Mouse (Mus musculus) midbrain, embryonic 11.5 days (tissue): ENCODE results near the gene Pou3f3. TPM values are rescaled to one million over a fixed set of nuclear protein-coding genes. Genes with fewer than 3 reads are reported as not detected.

ENCODE experiments used
- ATAC-seq: fragments of 200-750 bp; cut with Nextera tagmentation; 2 replicates; pipeline ENCODE4 v1.8.0; 2017; ENCODE audit warnings: moderate TSS enrichment, moderate library complexity; ENCODE audit not compliant: low FRiP score
- DNase-seq: peaks from one replicate; pipeline ENCODE4 v3.0.0; 2015; ENCODE audit warnings: low spot score; ENCODE audit errors: missing footprints
- H3K27ac ChIP-seq: fragments of 300-500 bp; sonication (generic); 2 replicates; pipeline ENCODE4 v1.5.1; 2014; ENCODE audit warnings: low read depth, low read length
- H3K27me3 ChIP-seq: fragments of 300-500 bp; sonication (generic); 2 replicates; pipeline ENCODE4 v1.6.1; 2014; ENCODE audit warnings: mild to moderate bottlenecking, low read length, moderate library complexity, mixed read lengths; ENCODE audit not compliant: control insufficient read depth, insufficient read depth
- H3K36me3 ChIP-seq: fragments of 300-500 bp; sonication (generic); 2 replicates; pipeline ENCODE4 v1.6.1; 2014; ENCODE audit warnings: mild to moderate bottlenecking, low read length, moderate library complexity, mixed read lengths; ENCODE audit not compliant: control insufficient read depth, insufficient read depth
- H3K4me1 ChIP-seq: fragments of 300-500 bp; sonication (generic); 2 replicates; pipeline ENCODE4 v1.6.1; 2014; ENCODE audit warnings: low read length; ENCODE audit not compliant: control insufficient read depth, insufficient read depth
- H3K4me2 ChIP-seq: fragments of 300-500 bp; sonication (generic); 2 replicates; pipeline ENCODE4 v1.6.1; 2014; ENCODE audit warnings: mild to moderate bottlenecking, moderate library complexity
- H3K4me3 ChIP-seq: fragments of 300-500 bp; sonication (generic); 2 replicates; pipeline ENCODE4 v1.5.1; 2014; ENCODE audit warnings: low read depth, low read length
- H3K9ac ChIP-seq: fragments of 300-500 bp; sonication (generic); 2 replicates; pipeline ENCODE4 v1.6.1; 2014; ENCODE audit warnings: low read length
- H3K9me3 ChIP-seq: fragments of 300-500 bp; sonication (generic); 2 replicates; pipeline ENCODE4 v1.6.1; 2016; ENCODE audit warnings: low read length; ENCODE audit not compliant: control insufficient read depth
- WGBS: fragments of 180-500 bp; shearing (Covaris S2); extraction: QIAGEN DNeasy Blood & Tissue Kit; methylation state at CpG from one replicate; pipeline ENCODE4 v1.1.7; 2014; 5-methylcytosine and 5-hydroxymethylcytosine counted together
- polyA plus RNA-seq: library from polyadenylated mRNA; unstranded; fragments of >200 nt; fragmentation: Nextera tagmentation; extraction: Ambion mirVana; gene quantifications from 2 replicates; pipeline ENCODE4 v1.2.1, GENCODE M21; 2014

Pou3f3 gene
- polyA plus RNA-seq, 1 experiment from 2014 or later = 26.3 TPM

- H3K4me1 ChIP-seq = peaks cover 77% of the 10 kb centered on the region
- H3K9me3 ChIP-seq = no peaks in the 10 kb centered on the region
- ATAC-seq (peak; percentile 45), DNase-seq (peak; percentile 96)
- H3K36me3 ChIP-seq = no peaks in the 10 kb centered on the region
- no peaks in the 10 kb centered on the region; the same call in 1 of the 2 replicates for H3K27me3 ChIP-seq
- H3K27ac ChIP-seq = peak overlapping the region; percentile 77
- H3K4me2 ChIP-seq = peak overlapping the region; percentile 58
- peak overlapping the region; percentile 31 for H3K4me3 ChIP-seq
- H3K9ac ChIP-seq = peak overlapping the region; percentile 60
- WGBS = 2% methylated on average over 17 of the region's 17 CpGs
These were observed 9.6 kb downstream of the Pou3f3 start for GRCm38 (mm10) chr1:42704981-42705810.

GRCm38 (mm10) chr1:42705811-42706160 lies 10.2 kb downstream of the Pou3f3 start:
- H3K4me1 ChIP-seq = peaks cover 82% of the 10 kb centered on the region
- peak overlapping the region; percentile 31; the same call in 1 of the 2 replicates for H3K4me3 ChIP-seq
- H3K27me3 ChIP-seq = no peaks in the 10 kb centered on the region; the same call in 1 of the 2 replicates
- H3K4me2 ChIP-seq = peak overlapping the region; percentile 58
- 2% methylated on average over 8 of the region's 8 CpGs for WGBS
- DNase-seq (no peak), ATAC-seq (no peak; the same call in 1 of the 2 replicates)
- H3K27ac ChIP-seq = peak overlapping the region; percentile 77
- no peaks in the 10 kb centered on the region for H3K9me3 ChIP-seq
- H3K36me3 ChIP-seq = no peaks in the 10 kb centered on the region
- peak overlapping the region; percentile 60 for H3K9ac ChIP-seq

GRCm38 (mm10) chr1:42707196-42707595 lies 11.6 kb downstream of the Pou3f3 start:
- H3K4me3 ChIP-seq = peak overlapping the region; percentile 9
- ATAC-seq (no peak), DNase-seq (peak; percentile 91)
- no peaks in the 10 kb centered on the region; the same call in 1 of the 2 replicates for H3K27me3 ChIP-seq
- peaks cover 87% of the 10 kb centered on the region for H3K4me1 ChIP-seq
- 1% methylated on average over 5 of the region's 5 CpGs for WGBS
- H3K36me3 ChIP-seq = no peaks in the 10 kb centered on the region
- H3K9me3 ChIP-seq = no peaks in the 10 kb centered on the region
- H3K27ac ChIP-seq = peak overlapping the region; percentile 12; the same call in 1 of the 2 replicates
- peak overlapping the region; percentile 76 for H3K4me2 ChIP-seq
- H3K9ac ChIP-seq = peak overlapping the region; percentile 94

- Histone ChIP-seq H3K36me3 (no peaks in the 10 kb centered on the region), H3K4me2 (peak overlapping the region; percentile 76), H3K27ac (no peak overlapping the region; the same call in 1 of the 2 replicates), H3K4me3 (peak overlapping the region; percentile 9), H3K9me3 (no peaks in the 10 kb centered on the region), H3K4me1 (peaks cover 85% of the 10 kb centered on the region), H3K27me3 (no peaks in the 10 kb centered on the region; the same call in 1 of the 2 replicates), H3K9ac (peak overlapping the region; percentile 94)
- WGBS = 4% methylated on average over 4 of the region's 4 CpGs
- DNase-seq = peak; percentile 91
- ATAC-seq = no peak
These were observed 12.1 kb downstream of the Pou3f3 start for GRCm38 (mm10) chr1:42707611-42708130.

GRCm38 (mm10) chr1:42709024-42709423 lies 13.5 kb downstream of the Pou3f3 start:
- peak; percentile 89 for DNase-seq
- H3K27me3 ChIP-seq = no peaks in the 10 kb centered on the region; the same call in 1 of the 2 replicates
- WGBS = 6% methylated on average over 1 of the region's 1 CpGs
- ATAC-seq = no peak
- peak overlapping the region; percentile 68 for H3K4me3 ChIP-seq
- no peaks in the 10 kb centered on the region for H3K36me3 ChIP-seq
- H3K4me1 ChIP-seq = peaks cover 77% of the 10 kb centered on the region
- peak overlapping the region; percentile 94; the same call in 1 of the 2 replicates for H3K9ac ChIP-seq
- H3K9me3 ChIP-seq = no peaks in the 10 kb centered on the region
- H3K4me2 ChIP-seq = peak overlapping the region; percentile 76
- peak overlapping the region; percentile 32 for H3K27ac ChIP-seq

- WGBS = 15% methylated on average over 7 of the region's 7 CpGs
- peak; percentile 86 for DNase-seq
These were observed 14.0 kb downstream of the Pou3f3 start for GRCm38 (mm10) chr1:42709431-42710160.

GRCm38 (mm10) chr1:42710234-42710633 lies 14.7 kb downstream of the Pou3f3 start:
- Histone ChIP-seq H3K9me3 (no peaks in the 10 kb centered on the region), H3K9ac (peak overlapping the region; percentile 94), H3K27me3 (no peaks in the 10 kb centered on the region; the same call in 1 of the 2 replicates), H3K4me2 (peak overlapping the region; percentile 76), H3K4me3 (peak overlapping the region; percentile 68), H3K36me3 (no peaks in the 10 kb centered on the region), H3K4me1 (peaks cover 69% of the 10 kb centered on the region), H3K27ac (no peak overlapping the region)
- ATAC-seq (no peak), DNase-seq (peak; percentile 83)
- WGBS = 19% methylated on average over 4 of the region's 4 CpGs

More at GRCm38 (mm10) chr1:42709431-42710160, 14.0 kb downstream of the Pou3f3 start:
- Histone ChIP-seq H3K4me1 (peaks cover 74% of the 10 kb centered on the region), H3K4me3 (peak overlapping the region; percentile 68), H3K27me3 (no peaks in the 10 kb centered on the region; the same call in 1 of the 2 replicates), H3K27ac (peak overlapping the region; percentile 32), H3K4me2 (peak overlapping the region; percentile 76), H3K9ac (peak overlapping the region; percentile 94), H3K36me3 (no peaks in the 10 kb centered on the region), H3K9me3 (no peaks in the 10 kb centered on the region)
- ATAC-seq = no peak

- Histone ChIP-seq H3K9ac (peak overlapping the region; percentile 94), H3K27ac (0 out of 2 replicates have a peak overlapping the region, but pooled peaks have one; percentile 7), H3K4me1 (peaks cover 61% of the 10 kb centered on the region), H3K9me3 (no peaks in the 10 kb centered on the region), H3K36me3 (no peaks in the 10 kb centered on the region), H3K4me2 (peak overlapping the region; percentile 76), H3K4me3 (peak overlapping the region; percentile 68), H3K27me3 (no peaks in the 10 kb centered on the region; the same call in 1 of the 2 replicates)
- ATAC-seq = no peak
- 0% methylated on average over 2 of the region's 2 CpGs for WGBS
- peak; percentile 83 for DNase-seq
These were observed 15.4 kb downstream of the Pou3f3 start for GRCm38 (mm10) chr1:42710995-42711394.
